Mouse (Mus musculus) heart, embryonic 12.5 days (tissue): ENCODE measurements around the gene Izumo2. TPM values are rescaled to one million over a fixed set of nuclear protein-coding genes. Genes with fewer than 3 reads are reported as not detected.
A peak's percentile ranks its signal among the peaks of the same experiment; 100 is the strongest.

ENCODE experiments used
- ATAC-seq: fragments of 200-750 bp; cut with Nextera tagmentation; 2 replicates; pipeline ENCODE4 v1.8.0; 2017; ENCODE audit warnings: moderate TSS enrichment, moderate library complexity; ENCODE audit not compliant: insufficient number of reproducible peaks, low FRiP score
- H3K27ac ChIP-seq: fragments of 300-500 bp; sonication (generic); 2 replicates; pipeline ENCODE4 v1.5.1; 2016; ENCODE audit warnings: mild to moderate bottlenecking, moderate library complexity; ENCODE audit not compliant: poor library complexity, severe bottlenecking
- H3K27me3 ChIP-seq: fragments of 300-500 bp; sonication (generic); replicated peaks from 2 replicates; pipeline ENCODE4 v1.6.1; 2016; ENCODE audit warnings: mild to moderate bottlenecking, moderate library complexity
- H3K36me3 ChIP-seq: fragments of 300-500 bp; sonication (generic); 2 replicates; pipeline ENCODE4 v1.6.1; 2016; ENCODE audit warnings: mild to moderate bottlenecking, moderate library complexity
- H3K4me1 ChIP-seq: fragments of 300-500 bp; sonication (generic); replicated peaks from 2 replicates; pipeline ENCODE4 v1.6.1; 2016; ENCODE audit warnings: mild to moderate bottlenecking
- H3K4me2 ChIP-seq: fragments of 300-500 bp; sonication (generic); 2 replicates; pipeline ENCODE4 v1.6.1; 2016; ENCODE audit warnings: mild to moderate bottlenecking, moderate library complexity
- H3K4me3 ChIP-seq: fragments of 300-500 bp; sonication (generic); 2 replicates; pipeline ENCODE4 v1.5.1; 2016; ENCODE audit warnings: mild to moderate bottlenecking
- H3K9ac ChIP-seq: fragments of 300-500 bp; sonication (generic); 2 replicates; pipeline ENCODE4 v1.6.1; 2016; ENCODE audit warnings: mild to moderate bottlenecking, moderate library complexity
- H3K9me3 ChIP-seq: fragments of 300-500 bp; sonication (generic); replicated peaks from 2 replicates; pipeline ENCODE4 v1.6.1; 2016; ENCODE audit warnings: mild to moderate bottlenecking, moderate library complexity
- WGBS: fragments of 180-500 bp; shearing (Covaris S2); methylation state at CpG from one replicate; pipeline ENCODE4 v1.1.7; 2016; 5-methylcytosine and 5-hydroxymethylcytosine counted together
- polyA plus RNA-seq: library from polyadenylated mRNA; unstranded; fragments of >200 nt; fragmentation: Nextera tagmentation; extraction: Ambion mirVana; gene quantifications from 2 replicates; pipeline ENCODE4 v1.2.1, GENCODE M21; 2016

Gene Izumo2
- polyA plus RNA-seq, 1 experiment from 2014 or later: not detected

DNA sequence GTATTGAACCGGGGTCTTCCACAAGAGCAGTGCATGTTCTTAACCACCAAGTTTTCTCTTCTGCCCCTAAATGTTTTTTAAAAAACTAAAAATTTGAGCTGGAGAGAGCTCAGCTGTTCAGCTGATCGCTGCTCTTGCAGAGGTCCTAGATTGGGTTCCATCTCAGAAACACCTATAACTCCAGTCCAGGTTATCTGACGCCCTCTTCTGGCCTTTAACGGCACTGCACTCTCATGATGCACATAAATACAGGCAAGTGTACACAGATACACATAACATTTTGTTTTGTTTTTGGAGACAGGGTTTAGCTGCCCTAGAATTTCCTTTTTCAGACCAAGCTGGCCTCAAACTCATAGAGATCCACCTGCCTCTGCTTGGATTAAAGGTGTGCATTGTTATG is 34.0 kb upstream of the Izumo2 start:
- Histone ChIP-seq H3K27ac (no peak overlapping the region), H3K9ac (no peak overlapping the region), H3K4me1 (peaks cover 6% of the 10 kb centered on the region), H3K4me3 (no peak overlapping the region), H3K36me3 (no peaks in the 10 kb centered on the region), H3K4me2 (no peak overlapping the region), H3K27me3 (peaks cover 25% of the 10 kb centered on the region), H3K9me3 (peaks cover 3% of the 10 kb centered on the region)
- 68% methylated on average over 4 of the region's 4 CpGs for WGBS
- ATAC-seq: no peak

GRCm38 (mm10) chr7:44675171-44675570 is 33.4 kb upstream of the Izumo2 start:
- WGBS: 75% methylated on average over 6 of the region's 6 CpGs
- Histone ChIP-seq H3K4me2 (no peak overlapping the region), H3K36me3 (no peaks in the 10 kb centered on the region), H3K9ac (no peak overlapping the region), H3K27me3 (peaks cover 25% of the 10 kb centered on the region), H3K9me3 (peaks cover 3% of the 10 kb centered on the region), H3K4me1 (peaks cover 6% of the 10 kb centered on the region), H3K4me3 (no peak overlapping the region), H3K27ac (no peak overlapping the region)
- ATAC-seq: no peak

DNA sequence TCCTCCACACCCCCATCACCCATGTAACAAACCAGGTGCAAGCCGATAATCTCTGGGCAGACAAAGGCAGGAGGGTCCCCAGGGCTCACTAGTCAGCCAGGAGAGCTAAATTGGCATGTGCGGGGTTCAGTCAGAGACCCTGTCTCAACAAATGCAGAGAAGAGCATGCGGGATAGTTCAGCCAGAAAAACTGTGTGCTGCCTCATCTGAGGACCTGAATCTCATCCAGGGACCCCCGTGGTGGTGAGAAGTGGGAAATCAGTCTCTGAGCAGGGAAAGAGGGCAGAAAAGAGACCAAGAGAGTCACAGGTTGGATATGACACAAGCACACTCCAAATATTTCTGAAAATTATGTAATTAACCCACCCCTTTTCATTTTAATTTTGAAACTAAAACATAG is 32.4 kb upstream of the Izumo2 start:
- Histone ChIP-seq H3K4me3 (no peak overlapping the region), H3K36me3 (no peaks in the 10 kb centered on the region), H3K9ac (no peak overlapping the region), H3K27me3 (peaks cover 15% of the 10 kb centered on the region), H3K4me1 (peaks cover 4% of the 10 kb centered on the region), H3K4me2 (no peak overlapping the region), H3K27ac (no peak overlapping the region), H3K9me3 (peaks cover 6% of the 10 kb centered on the region)
- WGBS: 56% methylated on average over 4 of the region's 4 CpGs
- ATAC-seq: no peak

GRCm38 (mm10) chr7:44676611-44677010 is 31.9 kb upstream of the Izumo2 start:
- Histone ChIP-seq H3K4me2 (no peak overlapping the region), H3K9ac (no peak overlapping the region), H3K4me3 (no peak overlapping the region), H3K4me1 (no peaks in the 10 kb centered on the region), H3K27ac (no peak overlapping the region), H3K36me3 (no peaks in the 10 kb centered on the region), H3K27me3 (peaks cover 10% of the 10 kb centered on the region; the same call in 1 of the 2 replicates), H3K9me3 (peaks cover 10% of the 10 kb centered on the region)
- ATAC-seq: no peak
- 58% methylated on average over 2 of the region's 2 CpGs for WGBS

GRCm38 (mm10) chr7:44683656-44684055 is 24.9 kb upstream of the Izumo2 start:
- Histone ChIP-seq H3K9ac (no peak overlapping the region), H3K27ac (no peak overlapping the region), H3K4me3 (no peak overlapping the region), H3K9me3 (peaks cover 10% of the 10 kb centered on the region; the same call in 1 of the 2 replicates), H3K4me2 (no peak overlapping the region), H3K27me3 (no peaks in the 10 kb centered on the region; the same call in 1 of the 2 replicates), H3K36me3 (no peaks in the 10 kb centered on the region), H3K4me1 (no peaks in the 10 kb centered on the region)
- WGBS: 72% methylated on average over 8 of the region's 8 CpGs
- ATAC-seq: no peak

DNA sequence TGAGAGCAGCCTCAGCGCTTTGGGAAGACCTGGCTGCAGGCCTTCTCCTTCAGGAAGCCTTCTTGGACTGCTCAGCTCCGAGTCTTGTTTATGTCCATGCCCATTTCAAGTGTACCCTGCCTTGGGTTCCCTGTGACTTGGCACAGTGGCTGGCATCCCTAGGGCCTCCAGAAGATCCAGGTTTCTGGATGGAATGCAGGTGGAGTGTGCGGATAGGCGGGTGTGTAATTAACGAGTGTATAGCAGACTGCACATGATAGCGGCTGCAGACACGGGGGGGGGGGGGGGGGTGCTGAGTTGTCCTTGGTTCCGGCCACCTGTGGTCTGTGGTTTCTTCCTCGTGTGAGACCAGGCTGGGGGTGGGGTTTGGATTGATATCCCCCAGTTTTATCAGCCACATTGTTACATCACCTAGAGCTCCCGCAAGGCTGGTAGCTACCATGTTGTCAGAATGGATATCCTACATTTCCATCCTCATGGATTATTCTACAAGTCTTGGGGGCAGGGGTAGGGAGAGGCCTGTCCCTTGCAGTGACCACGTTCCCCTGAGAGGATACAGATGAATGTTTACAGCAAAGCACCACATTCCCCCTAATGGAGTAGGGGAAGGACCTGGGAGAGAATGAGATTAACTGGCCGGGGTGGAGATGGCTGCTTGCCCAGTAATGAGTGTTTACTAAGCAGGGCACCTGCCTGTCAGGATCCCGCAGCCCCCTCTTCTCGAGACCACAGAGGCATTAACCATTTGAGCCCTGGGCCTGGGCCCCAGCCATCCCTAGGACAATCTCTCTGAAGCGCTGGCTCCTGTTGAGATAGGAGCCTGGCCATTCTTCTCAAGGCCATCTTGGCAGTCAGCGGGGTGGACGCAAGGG is 22.8 kb upstream of the Izumo2 start:
- no peak for ATAC-seq
- no peak overlapping the region for H3K4me2 ChIP-seq
- H3K36me3 ChIP-seq: no peaks in the 10 kb centered on the region
- H3K27me3 ChIP-seq: no peaks in the 10 kb centered on the region; the same call in 1 of the 2 replicates
- peaks cover 14% of the 10 kb centered on the region; the same call in 1 of the 2 replicates for H3K9me3 ChIP-seq
- H3K4me1 ChIP-seq: no peaks in the 10 kb centered on the region
- no peak overlapping the region for H3K9ac ChIP-seq
- H3K4me3 ChIP-seq: no peak overlapping the region
- H3K27ac ChIP-seq: no peak overlapping the region
- 56% methylated on average over 17 of the region's 17 CpGs for WGBS

- 0 out of 2 replicates have a peak, but pooled peaks cover 4% of the 10 kb centered on the region for H3K9me3 ChIP-seq
- H3K4me2 ChIP-seq: no peak overlapping the region
- H3K36me3 ChIP-seq: no peaks in the 10 kb centered on the region
- ATAC-seq: no peak
- H3K27ac ChIP-seq: no peak overlapping the region
- H3K27me3 ChIP-seq: peaks cover 5% of the 10 kb centered on the region; the same call in 1 of the 2 replicates
- H3K4me3 ChIP-seq: no peak overlapping the region
- H3K4me1 ChIP-seq: no peaks in the 10 kb centered on the region
- WGBS: 62% methylated on average over 3 of the region's 3 CpGs
- no peak overlapping the region for H3K9ac ChIP-seq
These were observed 19.7 kb upstream of the Izumo2 start for GRCm38 (mm10) chr7:44688890-44689289.

- Histone ChIP-seq H3K4me1 (no peaks in the 10 kb centered on the region), H3K9me3 (0 out of 2 replicates have a peak, but pooled peaks cover 4% of the 10 kb centered on the region), H3K9ac (no peak overlapping the region), H3K27me3 (peaks cover 5% of the 10 kb centered on the region; the same call in 1 of the 2 replicates), H3K27ac (no peak overlapping the region), H3K4me2 (no peak overlapping the region), H3K36me3 (no peaks in the 10 kb centered on the region), H3K4me3 (no peak overlapping the region)
- no peak for ATAC-seq
- WGBS: 81% methylated on average over 7 of the region's 7 CpGs
These were observed 19.2 kb upstream of the Izumo2 start for GRCm38 (mm10) chr7:44689331-44689730.

DNA sequence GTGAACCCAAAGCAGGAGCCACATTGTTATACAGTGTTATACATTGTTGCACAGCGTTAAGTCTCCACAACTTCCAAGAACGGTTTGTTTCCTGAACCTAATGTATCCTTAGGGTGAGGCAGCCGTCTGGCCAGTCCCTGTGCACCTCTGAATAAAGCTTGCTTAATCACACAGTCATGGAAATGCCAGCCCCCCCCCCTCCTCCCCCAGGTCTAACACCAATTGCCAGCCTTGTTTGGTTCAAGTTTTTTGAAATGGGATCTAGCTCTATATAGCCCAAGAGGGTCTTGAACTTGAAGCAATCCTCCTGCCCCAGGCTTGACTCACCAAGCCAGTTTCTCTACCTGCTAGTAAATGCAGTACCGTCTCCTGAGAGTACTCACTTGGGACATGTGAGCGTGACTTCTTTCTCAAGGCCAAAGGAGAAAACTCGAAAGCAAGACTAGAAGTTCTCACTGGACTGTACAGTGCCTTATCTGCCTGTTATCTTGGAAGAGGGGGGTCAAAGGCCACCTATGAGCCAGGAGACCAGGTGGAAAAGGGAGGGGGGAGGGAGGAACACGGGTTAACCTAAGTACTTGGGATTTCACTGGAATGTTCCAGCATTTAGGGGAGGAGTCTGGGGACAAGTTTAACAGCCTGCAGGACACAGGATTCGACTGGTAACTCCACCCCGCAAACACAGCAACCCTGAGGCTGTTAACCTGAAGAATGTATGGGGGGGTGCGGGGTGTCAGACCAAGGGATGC is 14.9 kb upstream of the Izumo2 start:
- H3K4me2 ChIP-seq: no peak overlapping the region
- H3K9me3 ChIP-seq: 0 out of 2 replicates have a peak, but pooled peaks cover 4% of the 10 kb centered on the region
- peaks cover 15% of the 10 kb centered on the region for H3K4me1 ChIP-seq
- H3K9ac ChIP-seq: no peak overlapping the region
- no peak for ATAC-seq
- H3K27ac ChIP-seq: no peak overlapping the region
- 66% methylated on average over 10 of the region's 10 CpGs for WGBS
- H3K27me3 ChIP-seq: peaks cover 21% of the 10 kb centered on the region
- no peaks in the 10 kb centered on the region for H3K36me3 ChIP-seq
- no peak overlapping the region for H3K4me3 ChIP-seq

GRCm38 (mm10) chr7:44695223-44695622 is 13.3 kb upstream of the Izumo2 start:
- no peaks in the 10 kb centered on the region for H3K36me3 ChIP-seq
- H3K4me3 ChIP-seq: no peak overlapping the region
- H3K27me3 ChIP-seq: peaks cover 24% of the 10 kb centered on the region
- H3K9ac ChIP-seq: no peak overlapping the region
- H3K4me2 ChIP-seq: no peak overlapping the region
- no peak overlapping the region for H3K27ac ChIP-seq
- 75% methylated on average over 4 of the region's 4 CpGs for WGBS
- peaks cover 15% of the 10 kb centered on the region for H3K4me1 ChIP-seq
- ATAC-seq: no peak
- no peaks in the 10 kb centered on the region for H3K9me3 ChIP-seq

DNA sequence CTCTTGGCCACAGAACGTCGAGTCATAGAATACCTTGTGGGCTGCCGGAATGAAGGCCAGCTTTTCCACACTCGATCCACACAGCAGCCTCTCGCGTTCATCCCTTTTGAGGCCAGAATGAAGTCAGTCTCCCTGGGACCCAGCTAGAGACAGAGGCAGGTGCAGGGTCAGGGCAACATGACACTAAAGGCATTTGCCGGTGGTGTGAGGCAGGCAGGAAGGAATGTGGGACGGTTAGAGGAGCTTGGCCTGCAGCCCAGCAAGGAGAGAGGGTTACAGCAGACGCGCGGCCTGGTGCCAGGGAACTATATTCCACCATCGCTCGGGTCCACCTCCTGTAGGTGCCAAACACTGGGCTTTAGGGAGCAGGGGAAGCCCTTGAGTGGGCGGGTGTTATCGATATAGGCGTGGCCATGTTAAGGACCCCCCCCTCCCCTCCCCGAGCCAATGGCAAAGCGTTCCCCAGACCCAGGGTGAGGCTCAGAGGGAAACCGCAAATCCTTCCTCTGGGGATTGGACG is 11.3 kb upstream of the Izumo2 start:
- Histone ChIP-seq H3K27me3 (peaks cover 19% of the 10 kb centered on the region), H3K4me3 (no peak overlapping the region), H3K4me1 (peaks cover 15% of the 10 kb centered on the region), H3K27ac (no peak overlapping the region; the same call in 1 of the 2 replicates), H3K36me3 (no peaks in the 10 kb centered on the region), H3K9me3 (no peaks in the 10 kb centered on the region), H3K4me2 (peak overlapping the region; percentile 34), H3K9ac (no peak overlapping the region)
- WGBS: 11% methylated on average over 20 of the region's 20 CpGs
- ATAC-seq: peak; percentile 34; the same call in 1 of the 2 replicates
